Mouse (Mus musculus) layer of hippocampus, adult 18-20 months (tissue): ENCODE measurements around the gene Acd. TPM values are rescaled to one million over a fixed set of nuclear protein-coding genes. Genes with fewer than 3 reads are reported as not detected.

Experiments
- DNase-seq, 2 experiments: peaks; one replicate each; pipeline ENCODE4 v3.0.0; 2022; ENCODE audit warnings: low spot score in 2 of 2
- long read RNA-seq: library from polyadenylated mRNA; stranded (forward); transcript quantifications from one replicate; pipeline ENCODE4 v2.0.0, GENCODE M21; 2021
- total RNA-seq, 2 experiments: library from RNA; stranded (reverse); gene quantifications; 2 replicates each; pipeline ENCODE4 v1.2.3; 2021

Acd gene
- 10 to 100 TPM; 46.1 to 47.4 TPM for total RNA-seq
- long read RNA-seq, transcript Acd-201 (11 exons, 3,154 nt) = major isoform, 27 of 47 reads
- long read RNA-seq, partial matches to known transcripts = 5 of 47 reads
- long read RNA-seq, other reads (novel, unspliced or antisense) = 14 of 47 reads

DNA sequence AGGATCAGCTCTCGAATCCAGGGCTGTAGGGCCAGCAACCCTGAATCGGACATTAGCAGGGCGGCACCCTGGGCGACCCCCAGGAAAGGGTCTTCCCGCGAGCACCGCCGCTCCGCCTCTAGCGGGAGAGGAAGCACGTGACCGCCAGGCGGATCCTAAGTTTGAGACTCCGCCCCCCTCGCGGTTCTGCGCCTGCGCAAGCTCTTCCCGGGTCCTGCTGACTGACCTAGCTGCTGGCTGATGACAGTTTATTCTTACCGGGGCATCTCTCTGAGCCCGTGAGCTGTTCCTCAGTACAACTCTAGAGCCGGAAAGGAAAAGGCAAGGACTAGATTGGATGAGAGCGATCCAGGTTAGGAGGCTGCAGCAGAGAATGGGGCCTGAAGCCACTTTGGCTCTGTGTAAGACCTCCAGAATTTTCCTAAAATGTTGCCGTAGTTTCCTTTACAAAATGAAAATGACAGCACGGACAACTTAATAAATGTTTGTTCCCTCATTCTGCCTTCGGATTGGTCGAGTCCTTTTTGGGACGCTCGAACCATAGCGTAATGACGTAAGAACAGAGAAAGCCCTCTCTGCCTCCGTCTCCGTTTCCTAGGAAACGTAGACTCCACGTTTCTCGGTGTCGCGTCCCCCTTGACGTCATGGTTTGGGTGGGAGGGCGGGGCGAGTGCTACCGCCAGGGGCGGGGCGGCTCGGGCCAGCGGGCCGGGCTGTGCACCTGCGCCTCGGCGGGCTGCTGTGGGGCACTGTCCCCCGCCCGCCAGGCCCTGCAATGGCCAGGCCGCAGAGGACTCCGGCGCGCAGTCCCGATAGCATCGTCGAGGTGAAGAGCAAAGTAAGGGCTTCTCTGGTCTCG, at the start of gene Acd, which contains the start of gene Pard6a:
Gene Acd (minus strand): TSS at position 137 of the 859 bp plus-strand sequence.
Gene Pard6a (plus strand): TSS at position 183 of the 859 bp plus-strand sequence.
- peak; percentile 92 to 97 for DNase-seq

DNA sequence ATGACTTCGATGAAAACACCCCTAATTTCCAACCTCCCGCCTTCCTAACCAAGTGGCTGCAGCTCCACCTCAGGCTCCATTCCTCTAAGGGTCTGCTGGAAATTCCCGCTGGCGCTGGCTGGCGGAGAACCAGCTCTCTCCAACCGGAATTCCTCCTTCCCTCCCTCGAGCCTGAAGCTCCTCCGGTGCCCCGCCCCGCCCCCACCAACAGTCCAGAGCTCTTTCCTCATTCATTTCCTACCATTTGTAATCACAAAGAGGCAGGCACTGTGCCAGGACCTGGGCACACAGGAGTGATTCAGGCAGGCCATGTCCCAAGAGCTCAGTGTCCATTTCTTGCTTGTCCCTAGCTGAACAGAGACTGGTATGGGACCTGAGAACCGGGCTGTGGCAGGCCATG, 49.7 kb upstream of the Acd start:
- DNase-seq = peak in 1 of 2 experiments; percentile 27

DNA sequence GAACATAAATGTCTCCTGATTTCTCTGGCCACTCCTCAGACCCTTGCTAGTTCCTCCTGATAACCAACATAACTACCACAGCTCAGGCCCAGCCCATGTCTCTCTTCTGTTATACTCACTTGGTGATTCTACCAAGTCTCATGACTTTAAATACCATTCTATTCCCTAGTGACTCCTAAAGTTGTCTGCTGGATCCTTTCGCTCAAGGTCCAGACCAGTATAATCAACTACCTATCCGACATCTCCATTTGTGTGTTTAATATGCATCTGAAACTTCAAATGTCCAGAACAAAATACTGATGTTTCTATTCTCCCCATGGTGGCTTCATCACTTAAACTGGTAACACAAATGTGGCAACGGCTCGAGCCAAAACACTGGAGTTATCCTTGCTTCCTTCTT, 42.4 kb upstream of the Acd start:
- no peak for DNase-seq

- DNase-seq = no peak
These were observed 38.3 kb upstream of the Acd start for GRCm38 (mm10) chr8:105739216-105739615.

- DNase-seq = no peak
These were observed 31.3 kb upstream of the Acd start for GRCm38 (mm10) chr8:105732186-105732585.

DNA sequence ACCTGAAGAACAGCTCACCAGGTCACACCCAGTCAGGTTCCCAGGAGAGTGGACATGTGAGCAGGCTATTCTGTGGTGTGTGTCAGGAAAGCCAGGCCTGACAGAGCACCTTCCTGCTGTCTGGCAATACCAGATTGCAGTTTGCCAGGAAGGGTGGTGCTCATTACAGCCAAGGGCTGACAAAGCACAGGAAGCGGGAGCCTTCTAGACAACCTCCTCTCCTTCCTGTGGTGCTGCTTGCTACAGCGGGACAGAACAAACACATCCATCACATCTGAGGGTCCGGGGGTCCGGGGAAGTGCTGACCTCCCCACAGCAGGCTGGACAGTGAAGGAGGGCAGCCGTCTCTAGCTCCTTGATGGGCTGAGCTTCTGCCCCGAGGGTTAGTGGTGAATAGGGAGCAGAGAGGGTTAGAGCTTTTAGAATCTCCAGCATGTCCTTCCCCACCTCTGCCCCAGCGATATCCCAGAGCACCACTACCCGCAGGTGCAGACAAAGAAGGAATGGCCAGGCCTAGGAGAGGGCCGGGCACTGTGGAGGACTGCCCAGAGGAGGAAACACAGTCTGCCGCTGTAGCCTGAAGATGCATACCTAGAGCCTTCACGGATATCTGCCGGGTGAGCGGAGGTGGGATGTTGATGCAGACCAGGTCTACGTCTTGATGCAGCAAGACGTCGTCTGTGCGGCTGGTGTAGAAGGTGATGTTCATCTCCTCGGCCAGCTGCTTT, 26.7 kb upstream of the Acd start:
- DNase-seq = no peak

DNA sequence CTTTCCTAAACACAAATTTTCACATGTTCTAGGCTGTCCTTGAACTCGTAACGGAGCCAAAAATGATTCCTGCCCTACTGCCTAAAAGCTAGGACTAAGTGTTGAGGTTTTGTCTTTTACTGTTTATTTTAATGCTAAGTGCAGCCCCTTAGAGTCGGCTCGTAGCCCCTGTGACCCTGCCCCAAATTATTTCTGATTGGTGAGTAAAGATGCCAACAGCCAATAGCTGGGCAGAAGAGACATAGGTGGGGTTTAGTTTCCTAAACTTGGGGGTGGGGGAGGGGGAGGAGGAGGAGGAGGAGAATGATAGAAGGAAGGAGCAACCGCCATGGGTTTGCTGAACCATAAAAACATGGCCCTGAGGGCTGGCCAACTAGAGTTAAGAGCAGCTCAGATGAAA, 24.8 kb upstream of the Acd start:
- DNase-seq = no peak

DNA sequence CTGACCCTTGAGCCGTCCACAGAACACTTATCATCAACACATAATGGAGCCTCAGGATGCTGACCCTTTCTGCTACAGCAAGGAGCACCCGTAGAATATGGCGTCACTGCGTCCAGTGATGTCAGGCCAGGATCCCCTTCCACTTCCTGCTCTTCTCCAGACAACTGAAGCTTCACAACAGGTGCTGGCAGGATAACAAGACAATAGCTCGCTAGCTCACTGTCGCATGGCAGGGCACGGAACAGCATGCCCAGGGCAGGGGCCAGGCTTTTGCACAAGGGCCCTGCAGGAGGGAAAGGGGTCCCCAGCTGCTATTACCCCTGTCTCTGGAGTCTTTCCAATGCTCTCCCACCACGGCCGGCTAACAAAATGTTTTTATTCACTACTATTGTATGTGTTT, 22.0 kb upstream of the Acd start:
- DNase-seq = no peak

- no peak for DNase-seq
These were observed 18.7 kb upstream of the Acd start for GRCm38 (mm10) chr8:105719637-105720036.

- DNase-seq = no peak
These were observed 15.5 kb upstream of the Acd start for GRCm38 (mm10) chr8:105716302-105716945.

GRCm38 (mm10) chr8:105715042-105715441, 14.1 kb upstream of the Acd start:
- DNase-seq = no peak

DNA sequence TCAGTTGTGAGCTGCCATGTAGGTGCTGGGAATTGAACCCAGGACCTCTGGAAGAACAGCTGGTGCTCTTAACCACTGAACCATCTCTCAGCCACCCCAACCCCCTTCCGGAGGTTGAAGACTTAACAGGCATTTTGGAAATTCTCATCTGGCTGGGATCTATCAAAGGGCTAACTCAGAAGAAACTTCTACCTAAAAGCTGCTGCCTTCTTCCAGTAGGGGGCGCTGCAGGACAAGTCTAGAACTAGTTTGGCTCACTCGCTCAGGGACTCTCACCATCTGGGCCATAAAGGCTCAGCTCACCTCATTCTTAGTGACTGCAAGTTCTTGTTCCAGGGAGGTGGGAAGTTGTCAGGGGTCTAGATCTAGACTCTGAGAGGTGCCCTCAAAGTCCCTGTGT, 13.2 kb upstream of the Acd start:
- DNase-seq = peak; percentile 68 to 88

- DNase-seq = no peak
These were observed 11.4 kb upstream of the Acd start for GRCm38 (mm10) chr8:105712286-105712685.

DNA sequence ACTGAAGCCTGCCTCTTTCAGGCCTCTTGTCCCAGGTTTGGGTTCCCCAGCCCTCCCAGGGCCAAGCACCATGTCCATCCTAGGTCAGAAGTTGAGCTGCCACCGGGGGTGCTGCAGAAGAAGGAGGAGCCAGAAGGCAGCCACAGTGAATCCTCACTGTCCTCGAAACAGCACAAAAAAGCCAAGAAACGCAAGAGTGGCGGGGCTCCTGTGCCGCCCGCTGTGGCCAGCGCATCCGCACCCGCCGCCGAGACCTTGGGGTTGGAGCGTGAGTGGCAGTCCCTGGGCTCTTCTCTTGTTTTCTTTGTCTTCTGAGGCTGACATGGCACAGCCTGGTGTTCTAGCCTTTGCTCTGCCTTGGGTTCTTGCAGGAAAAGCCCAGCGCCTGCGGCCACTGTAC, 8.4 kb upstream of the Acd start:
- DNase-seq = no peak

- DNase-seq = no peak
These were observed 7.8 kb upstream of the Acd start for GRCm38 (mm10) chr8:105708675-105709074.

GRCm38 (mm10) chr8:105707498-105708403, 6.8 kb upstream of the Acd start, which contains the start of the genes 4933405L10Rik and Enkd1:
Gene 4933405L10Rik, plus strand, starts transcription at chr8:105707655.
Gene Enkd1, minus strand, starts transcription at chr8:105708210.
- peak; percentile 81 to 94 for DNase-seq

GRCm38 (mm10) chr8:105706426-105706825, 5.5 kb upstream of the Acd start:
- no peak for DNase-seq

GRCm38 (mm10) chr8:105704955-105705354, 4.1 kb upstream of the Acd start:
- no peak for DNase-seq

DNA sequence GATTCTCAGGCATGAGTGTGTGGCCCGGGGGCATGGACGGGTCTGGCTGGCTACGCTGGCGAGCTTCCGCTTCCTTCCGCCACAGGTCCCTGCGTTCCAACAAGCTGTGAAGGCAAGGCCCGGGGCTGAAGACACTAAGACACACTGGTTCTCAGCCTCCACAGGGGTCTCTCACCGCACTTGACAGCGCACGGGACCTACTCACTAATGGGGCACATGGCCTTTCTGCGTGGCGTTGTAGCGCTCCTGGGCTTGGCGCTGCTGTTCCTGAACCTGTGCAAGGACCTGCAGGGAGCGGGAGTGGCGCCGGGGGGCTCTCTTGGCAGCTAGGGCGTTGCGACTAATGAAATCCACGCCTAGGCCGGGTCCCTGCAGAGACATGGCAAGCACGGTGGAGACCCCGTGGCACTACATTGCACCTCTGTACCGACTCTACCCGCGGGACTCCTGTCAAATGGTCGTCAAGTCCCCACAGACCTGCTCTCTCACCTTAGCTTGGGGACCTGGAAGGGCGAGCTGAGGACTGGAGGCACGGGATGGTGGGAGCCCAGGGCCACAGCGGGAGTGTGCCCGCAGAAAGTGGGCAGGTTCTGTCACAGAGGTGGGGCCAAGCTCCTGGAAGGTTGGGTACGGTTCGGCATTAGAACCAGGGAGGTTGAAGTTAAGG, 3.4 kb upstream of the Acd start:
- DNase-seq = no peak
